Mouse (Mus musculus) cortical plate, adult 2 months (tissue): ENCODE measurements around the gene Slc30a9.

Experiments
- CTCF ChIP-seq: fragments of 200-500 bp; IDR thresholded peaks from 2 replicates; pipeline ENCODE4 v1.5.1; 2011; ENCODE audit warnings: mild to moderate bottlenecking, control low read depth, low read length; ENCODE audit not compliant: insufficient read depth; ENCODE audit errors: extremely low read depth
- POLR2A ChIP-seq: fragments of 200-500 bp; IDR thresholded peaks from 2 replicates; pipeline ENCODE4 v1.6.1; 2011; ENCODE audit warnings: mild to moderate bottlenecking, low read length, control low read depth; ENCODE audit not compliant: insufficient read depth; ENCODE audit errors: extremely low read depth

GRCm38 (mm10) chr5:67377044-67377621 lies 70.4 kb downstream of the Slc30a9 start:
- TF ChIP-seq CTCF (no peak), POLR2A (no peak)
